Mouse (Mus musculus) G1E (cell line): ENCODE data around the gene Prrc2a. TPM values are rescaled to one million over a fixed set of nuclear protein-coding genes. Genes with fewer than 3 reads are reported as not detected.

Experiments used
- ATAC-seq: 2 replicates; pipeline ENCODE4 v1.8.0; 2016; ENCODE audit warnings: mild to moderate bottlenecking; ENCODE audit not compliant: insufficient number of reproducible peaks, poor library complexity, low FRiP score, severe bottlenecking; ENCODE audit errors: extremely low read depth
- DNase-seq: peaks from one replicate; pipeline ENCODE4 v3.0.0; 2012; ENCODE audit warnings: low spot score
- H3K27me3 ChIP-seq: 2 replicates; pipeline ENCODE4 v1.6.1; 2012; ENCODE audit warnings: mild to moderate bottlenecking, low read length, inconsistent platforms; ENCODE audit not compliant: insufficient read depth
- H3K36me3 ChIP-seq: replicated peaks from 2 replicates; pipeline ENCODE3; 2012; ENCODE audit warnings: mild to moderate bottlenecking, inconsistent platforms
- H3K4me1 ChIP-seq: 2 replicates; pipeline ENCODE4 v1.6.1; 2012; ENCODE audit warnings: low read depth, low read length, inconsistent platforms, mixed read lengths; ENCODE audit not compliant: insufficient read depth
- H3K4me3 ChIP-seq: 2 replicates; pipeline ENCODE4 v1.5.1; 2012; ENCODE audit warnings: low read depth, mild to moderate bottlenecking, inconsistent platforms, low read length, moderate library complexity, mixed read lengths
- H3K9me3 ChIP-seq: replicated peaks from 2 replicates; pipeline ENCODE4 v1.6.1; 2012; ENCODE audit warnings: inconsistent platforms
- CTCF ChIP-seq: IDR thresholded peaks from 2 replicates; pipeline ENCODE4 v1.5.1; 2012; ENCODE audit warnings: low read depth, low read length, inconsistent platforms, mixed read lengths
- GATA1 ChIP-seq: IDR thresholded peaks from 2 replicates; pipeline ENCODE4 v1.6.1; 2012; ENCODE audit warnings: borderline replicate concordance, low read length, inconsistent platforms, mixed read lengths
- GATA2 ChIP-seq: IDR thresholded peaks from 2 replicates; pipeline ENCODE4 v1.6.1; 2012; ENCODE audit warnings: low read depth, low read length, inconsistent platforms, borderline replicate concordance
- POLR2AphosphoS5 ChIP-seq: IDR thresholded peaks from 2 replicates; pipeline ENCODE4 v1.6.1; 2012; ENCODE audit warnings: low read depth, low read length, inconsistent platforms; ENCODE audit not compliant: insufficient replicate concordance
- TAL1 ChIP-seq: conservative IDR thresholded peaks from 2 replicates; pipeline ENCODE4 v1.6.1; 2012; ENCODE audit warnings: low read depth, low read length, inconsistent platforms, mixed read lengths
- polyA plus RNA-seq: library from polyadenylated mRNA; stranded (reverse); fragments of >175 nt; gene quantifications from 2 replicates; pipeline ENCODE4 v1.2.3, GENCODE M21; 2012
- total RNA-seq, 2 experiments: library from RNA; stranded (forward) in 1 of 2; stranded (reverse) in 1 of 2; fragments of 200-1000 nt in 1 of 2; fragments of >200 nt in 1 of 2; fragmentation: Nextera tagmentation in 1 of 2; gene quantifications; 2 replicates each; pipeline ENCODE4 v1.2.3; 2014 to 2017

The Prrc2a gene
- total and polyA plus RNA-seq, 3 experiments = 35.3 to 1,682 (median 773) TPM

GRCm38 (mm10) chr17:35115046-35116019 lies 49.4 kb downstream of the Prrc2a start, which contains the start of gene Ly6g5b:
Ly6g5b (minus strand) TSS chr17:35115428.
- Histone ChIP-seq H3K36me3 (peaks cover 69% of the 10 kb centered on the region), H3K27me3 (peaks cover 6% of the 10 kb centered on the region; the same call in 1 of the 2 replicates), H3K4me1 (peaks cover 40% of the 10 kb centered on the region), H3K4me3 (no peak within 1 kb of the TSS), H3K9me3 (no peaks in the 10 kb centered on the region)
- TF ChIP-seq POLR2AphosphoS5 = no peak
- no peak for TF ChIP-seq CTCF
- no peak for TF ChIP-seq GATA2
- TF ChIP-seq GATA1 = no peak
- TF ChIP-seq TAL1 = no peak
- DNase-seq (no peak), ATAC-seq (no peak)

GRCm38 (mm10) chr17:35111774-35112173 lies 52.9 kb downstream of the Prrc2a start:
- ATAC-seq (no peak), DNase-seq (no peak)
- Histone ChIP-seq H3K4me3 (no peak overlapping the region), H3K27me3 (peaks cover 6% of the 10 kb centered on the region; the same call in 1 of the 2 replicates), H3K9me3 (no peaks in the 10 kb centered on the region), H3K36me3 (peaks cover 36% of the 10 kb centered on the region), H3K4me1 (peaks cover 33% of the 10 kb centered on the region)
- TF ChIP-seq TAL1 (no peak), POLR2AphosphoS5 (no peak), GATA1 (no peak), CTCF (no peak), GATA2 (no peak)

GRCm38 (mm10) chr17:35108097-35108496 lies 56.6 kb downstream of the Prrc2a start, which contains the start of gene Ly6g5c:
Ly6g5c (plus strand) TSS chr17:35108279.
- peaks cover 21% of the 10 kb centered on the region for H3K36me3 ChIP-seq
- peaks cover 6% of the 10 kb centered on the region; the same call in 1 of the 2 replicates for H3K27me3 ChIP-seq
- no peaks in the 10 kb centered on the region for H3K9me3 ChIP-seq
- no peak for DNase-seq
- TF ChIP-seq GATA1 = no peak
- TF ChIP-seq CTCF = no peak
- no peak for TF ChIP-seq TAL1
- TF ChIP-seq POLR2AphosphoS5 = no peak
- no peak for TF ChIP-seq GATA2
- ATAC-seq = no peak
- peaks cover 57% of the 10 kb centered on the region for H3K4me1 ChIP-seq
- no peak within 1 kb of the TSS for H3K4me3 ChIP-seq

GRCm38 (mm10) chr17:35106522-35106921 lies 58.2 kb downstream of the Prrc2a start:
- peaks cover 34% of the 10 kb centered on the region for H3K36me3 ChIP-seq
- peaks cover 72% of the 10 kb centered on the region for H3K4me1 ChIP-seq
- no peaks in the 10 kb centered on the region for H3K9me3 ChIP-seq
- no peak for DNase-seq
- no peak for TF ChIP-seq GATA2
- no peak for TF ChIP-seq CTCF
- no peak for TF ChIP-seq TAL1
- no peak for TF ChIP-seq POLR2AphosphoS5
- no peak for TF ChIP-seq GATA1
- H3K4me3 ChIP-seq = no peak overlapping the region
- H3K27me3 ChIP-seq = peaks cover 2% of the 10 kb centered on the region; the same call in 1 of the 2 replicates
- ATAC-seq = no peak

GRCm38 (mm10) chr17:35105740-35106389 lies 58.8 kb downstream of the Prrc2a start:
- Histone ChIP-seq H3K9me3 (no peaks in the 10 kb centered on the region), H3K36me3 (peaks cover 40% of the 10 kb centered on the region), H3K27me3 (no peaks in the 10 kb centered on the region; the same call in 1 of the 2 replicates), H3K4me3 (peak overlapping the region; percentile 62; the same call in 1 of the 2 replicates), H3K4me1 (peaks cover 77% of the 10 kb centered on the region)
- DNase-seq = peak; percentile 76
- TF ChIP-seq CTCF (no peak), POLR2AphosphoS5 (no peak), GATA1 (no peak), TAL1 (no peak), GATA2 (no peak)
- 0 out of 2 replicates have a peak, but pooled peaks have one; percentile 18 for ATAC-seq

DNA sequence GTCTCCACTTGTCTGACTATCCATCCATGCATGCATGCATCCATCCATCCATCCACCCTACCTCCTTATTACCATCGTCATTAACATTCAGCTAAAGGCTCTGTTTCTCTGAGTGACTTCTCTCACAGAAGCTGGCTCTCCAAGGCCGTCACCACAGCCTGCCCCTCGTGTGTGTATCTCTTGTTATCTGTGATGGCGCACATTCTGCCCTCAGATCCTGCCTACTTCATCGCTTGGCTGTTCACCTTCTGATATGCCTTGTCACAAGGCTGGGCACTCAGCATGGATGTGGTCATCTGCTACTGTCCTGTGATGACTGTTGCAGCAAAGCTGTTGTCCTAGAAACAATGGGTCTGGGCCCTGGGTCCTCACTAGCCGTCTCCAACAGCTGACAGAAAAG lies 59.9 kb downstream of the Prrc2a start:
- no peaks in the 10 kb centered on the region for H3K9me3 ChIP-seq
- ATAC-seq = no peak; the same call in 1 of the 2 replicates
- peaks cover 51% of the 10 kb centered on the region for H3K36me3 ChIP-seq
- H3K27me3 ChIP-seq = no peaks in the 10 kb centered on the region
- peaks cover 80% of the 10 kb centered on the region for H3K4me1 ChIP-seq
- peak; percentile 56 for TF ChIP-seq TAL1
- TF ChIP-seq GATA1 = no peak
- DNase-seq = no peak
- H3K4me3 ChIP-seq = no peak overlapping the region
